Mouse (Mus musculus) limb, embryonic 11.5 days (tissue): ENCODE measurements at regions not wholly inside any gene's neighbourhood (a gene's known extent, or its start where the extent isn't known, plus 50 kb on each side); places are given as distances from the start of the nearest gene placed in this dataset.

ENCODE experiments used
- ATAC-seq: fragments of 200-750 bp; cut with Nextera tagmentation; 2 replicates; pipeline ENCODE4 v1.8.0; 2017; ENCODE audit warnings: low read depth; ENCODE audit not compliant: insufficient number of reproducible peaks, low FRiP score, low TSS enrichment
- DNase-seq: peaks from one replicate; pipeline ENCODE4 v3.0.0-alpha.2; 2015; ENCODE audit warnings: low spot score
- H3K27ac ChIP-seq: fragments of 300-500 bp; sonication (generic); replicated peaks from 2 replicates; pipeline ENCODE4 v1.5.1; 2014; ENCODE audit warnings: low read depth, mild to moderate bottlenecking, low read length
- H3K27me3 ChIP-seq: fragments of 300-500 bp; sonication (generic); 2 replicates; pipeline ENCODE4 v1.6.1; 2014; ENCODE audit warnings: mild to moderate bottlenecking, low read length, mixed read lengths; ENCODE audit not compliant: control insufficient read depth, insufficient read depth
- H3K36me3 ChIP-seq: fragments of 300-500 bp; sonication (generic); 2 replicates; pipeline ENCODE4 v1.6.1; 2014; ENCODE audit warnings: mild to moderate bottlenecking, low read length, moderate library complexity, mixed read lengths; ENCODE audit not compliant: control insufficient read depth, insufficient read depth
- H3K4me1 ChIP-seq: fragments of 300-500 bp; sonication (generic); 2 replicates; pipeline ENCODE4 v1.6.1; 2014; ENCODE audit warnings: low read length, mixed read lengths; ENCODE audit not compliant: control insufficient read depth, insufficient read depth
- H3K4me2 ChIP-seq: fragments of 300-500 bp; sonication (generic); 2 replicates; pipeline ENCODE4 v1.6.1; 2014; ENCODE audit warnings: low read depth, mild to moderate bottlenecking, moderate library complexity; ENCODE audit not compliant: severe bottlenecking
- H3K4me3 ChIP-seq: fragments of 300-500 bp; sonication (generic); 2 replicates; pipeline ENCODE4 v1.5.1; 2014; ENCODE audit warnings: low read depth, low read length
- H3K9ac ChIP-seq: fragments of 300-500 bp; sonication (generic); 2 replicates; pipeline ENCODE4 v1.6.1; 2014; ENCODE audit warnings: mild to moderate bottlenecking, low read length
- H3K9me3 ChIP-seq: fragments of 300-500 bp; sonication (generic); 2 replicates; pipeline ENCODE4 v1.6.1; 2016; ENCODE audit warnings: low read length; ENCODE audit not compliant: control insufficient read depth
- WGBS: fragments of 180-500 bp; shearing (Covaris S2); extraction: QIAGEN DNeasy Blood & Tissue Kit; methylation state at CpG from one replicate; pipeline ENCODE4 v1.1.7; 2014; 5-methylcytosine and 5-hydroxymethylcytosine counted together

GRCm38 (mm10) chr9:33822574-33823394, 662.9 kb upstream of the Kirrel3 start:
- H3K4me2 ChIP-seq: no peak overlapping the region
- H3K9ac ChIP-seq: no peak overlapping the region
- no peaks in the 10 kb centered on the region for H3K9me3 ChIP-seq
- no peaks in the 10 kb centered on the region for H3K27me3 ChIP-seq
- H3K4me1 ChIP-seq: no peaks in the 10 kb centered on the region
- no peak for DNase-seq
- H3K4me3 ChIP-seq: no peak overlapping the region
- ATAC-seq: no peak
- WGBS: 81% methylated on average over 9 of the region's 9 CpGs
- H3K27ac ChIP-seq: no peak overlapping the region
- no peaks in the 10 kb centered on the region for H3K36me3 ChIP-seq

DNA sequence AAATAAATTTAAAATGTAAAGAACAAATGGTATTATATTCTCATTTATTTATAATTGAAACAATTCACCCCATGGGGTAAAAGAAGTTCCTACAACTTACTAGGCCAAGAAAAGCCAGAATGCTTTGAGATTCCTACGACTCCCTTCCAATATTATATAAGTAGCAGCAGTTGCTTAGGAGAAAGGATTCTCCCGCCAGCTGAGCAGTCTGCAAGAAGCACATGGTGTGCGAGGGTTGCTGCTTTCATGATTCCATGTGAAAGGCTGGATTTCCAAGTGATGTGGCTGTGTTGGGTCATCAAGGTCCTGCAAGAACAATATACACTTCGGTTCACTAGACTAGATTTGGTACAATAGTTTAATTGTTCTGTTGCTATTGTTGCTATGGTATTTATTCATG, 659.6 kb upstream of the Kirrel3 start:
- WGBS: 95% methylated on average over 4 of the region's 4 CpGs
- Histone ChIP-seq H3K4me2 (no peak overlapping the region), H3K4me1 (no peaks in the 10 kb centered on the region), H3K9me3 (no peaks in the 10 kb centered on the region), H3K27me3 (no peaks in the 10 kb centered on the region), H3K9ac (no peak overlapping the region), H3K27ac (no peak overlapping the region), H3K36me3 (no peaks in the 10 kb centered on the region), H3K4me3 (no peak overlapping the region)
- DNase-seq (no peak), ATAC-seq (no peak)

DNA sequence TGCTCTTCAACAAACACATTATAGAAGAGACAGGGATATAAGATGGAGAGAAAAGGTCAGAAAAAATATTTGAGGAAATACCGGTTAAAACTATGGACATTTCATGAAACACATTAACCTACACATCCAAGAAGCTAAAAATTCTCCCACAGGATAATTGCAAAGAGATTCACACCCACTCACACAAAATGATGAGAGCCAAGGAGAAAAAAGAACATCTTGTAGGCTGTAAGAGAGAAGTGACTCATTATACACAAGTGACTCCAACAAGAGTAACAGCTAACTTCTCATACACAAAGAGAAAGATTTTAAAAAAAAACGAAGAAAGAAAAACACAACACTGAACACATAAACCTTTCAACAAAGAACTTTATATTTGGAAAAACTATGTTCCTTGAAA, 658.3 kb upstream of the Kirrel3 start:
- H3K27me3 ChIP-seq: no peaks in the 10 kb centered on the region
- H3K4me3 ChIP-seq: no peak overlapping the region
- H3K27ac ChIP-seq: no peak overlapping the region
- H3K4me2 ChIP-seq: no peak overlapping the region
- no peaks in the 10 kb centered on the region for H3K36me3 ChIP-seq
- DNase-seq (no peak), ATAC-seq (no peak)
- H3K9me3 ChIP-seq: no peaks in the 10 kb centered on the region
- no peak overlapping the region for H3K9ac ChIP-seq
- 87% methylated on average over 2 of the region's 2 CpGs for WGBS
- no peaks in the 10 kb centered on the region for H3K4me1 ChIP-seq

DNA sequence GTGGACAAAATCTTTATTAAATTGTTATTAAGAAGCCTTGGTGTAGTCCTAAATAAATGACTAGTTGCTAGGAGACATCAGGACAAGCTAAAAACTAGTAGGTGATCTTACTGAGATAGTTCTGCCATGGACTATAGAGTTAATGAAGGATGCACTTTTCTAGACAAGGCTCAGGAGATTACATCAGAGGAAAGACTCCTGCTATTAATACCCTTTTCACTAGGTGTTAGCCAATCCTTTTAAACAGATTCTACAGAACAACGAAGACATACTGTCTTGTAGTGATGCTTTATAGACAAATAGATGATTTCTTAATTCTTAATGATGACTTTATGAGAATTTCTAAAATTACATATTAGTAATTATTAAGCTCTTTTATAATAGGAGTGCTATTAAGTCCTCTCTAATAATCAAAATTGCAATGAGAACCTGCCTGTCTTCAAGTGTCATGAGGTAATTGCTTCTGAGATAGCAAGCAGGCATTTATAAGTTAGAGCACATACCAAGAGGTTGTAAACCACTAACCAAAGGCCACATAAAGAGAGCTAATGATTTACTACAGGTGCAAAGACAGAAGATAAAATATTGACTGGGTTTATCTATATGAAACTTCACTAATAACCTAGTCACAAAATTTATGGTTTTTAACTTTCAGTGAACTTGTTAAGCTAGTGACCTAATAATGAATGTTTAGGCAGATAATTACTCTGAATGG, 647.9 kb upstream of the Kirrel3 start:
- no peak overlapping the region for H3K4me2 ChIP-seq
- H3K27me3 ChIP-seq: no peaks in the 10 kb centered on the region
- no peak overlapping the region for H3K27ac ChIP-seq
- 75% methylated on average over 1 of the region's 1 CpGs for WGBS
- H3K4me1 ChIP-seq: no peaks in the 10 kb centered on the region
- ATAC-seq: no peak
- no peak overlapping the region for H3K9ac ChIP-seq
- H3K9me3 ChIP-seq: no peaks in the 10 kb centered on the region
- no peaks in the 10 kb centered on the region for H3K36me3 ChIP-seq
- DNase-seq: no peak
- no peak overlapping the region for H3K4me3 ChIP-seq

GRCm38 (mm10) chr9:33849623-33850022, 636.1 kb upstream of the Kirrel3 start:
- no peak overlapping the region for H3K27ac ChIP-seq

DNA sequence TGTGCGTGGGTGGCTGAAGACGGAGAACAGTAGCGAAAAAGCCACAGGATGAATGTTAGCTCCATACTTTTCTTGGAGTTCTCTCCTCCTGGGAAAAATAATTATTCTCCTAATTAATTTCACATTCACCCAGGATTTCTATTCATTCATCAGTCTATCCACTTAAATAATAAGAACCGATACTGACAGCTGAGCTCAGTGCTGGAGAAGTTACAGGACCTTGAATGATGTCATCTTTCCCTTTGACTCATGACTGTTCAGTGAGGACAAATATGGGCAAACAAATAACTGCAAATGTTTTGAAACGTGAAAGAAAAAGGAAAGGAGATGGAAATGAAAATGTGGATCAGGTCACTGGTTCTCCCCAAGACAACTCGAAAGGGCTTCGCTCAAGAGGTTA, 635.7 kb upstream of the Kirrel3 start:
- Histone ChIP-seq H3K9ac (no peak overlapping the region), H3K4me1 (no peaks in the 10 kb centered on the region), H3K36me3 (no peaks in the 10 kb centered on the region), H3K9me3 (no peaks in the 10 kb centered on the region), H3K4me2 (no peak overlapping the region), H3K4me3 (no peak overlapping the region), H3K27me3 (no peaks in the 10 kb centered on the region), H3K27ac (no peak overlapping the region)
- 89% methylated on average over 7 of the region's 7 CpGs for WGBS
- ATAC-seq (no peak), DNase-seq (no peak)

More at GRCm38 (mm10) chr9:33849623-33850022, 636.1 kb upstream of the Kirrel3 start:
- WGBS: 88% methylated on average over 5 of the region's 5 CpGs
- Histone ChIP-seq H3K36me3 (no peaks in the 10 kb centered on the region), H3K4me3 (no peak overlapping the region), H3K4me1 (no peaks in the 10 kb centered on the region), H3K9ac (no peak overlapping the region), H3K27me3 (no peaks in the 10 kb centered on the region), H3K4me2 (no peak overlapping the region), H3K9me3 (no peaks in the 10 kb centered on the region)
- no peak for DNase-seq
- ATAC-seq: no peak

GRCm38 (mm10) chr9:33850993-33851392, 634.7 kb upstream of the Kirrel3 start:
- H3K9ac ChIP-seq: no peak overlapping the region
- DNase-seq: no peak
- no peaks in the 10 kb centered on the region for H3K9me3 ChIP-seq
- no peak overlapping the region for H3K4me2 ChIP-seq
- no peak overlapping the region for H3K4me3 ChIP-seq
- H3K27me3 ChIP-seq: no peaks in the 10 kb centered on the region
- no peaks in the 10 kb centered on the region for H3K4me1 ChIP-seq
- no peak for ATAC-seq
- H3K36me3 ChIP-seq: no peaks in the 10 kb centered on the region
- H3K27ac ChIP-seq: no peak overlapping the region

DNA sequence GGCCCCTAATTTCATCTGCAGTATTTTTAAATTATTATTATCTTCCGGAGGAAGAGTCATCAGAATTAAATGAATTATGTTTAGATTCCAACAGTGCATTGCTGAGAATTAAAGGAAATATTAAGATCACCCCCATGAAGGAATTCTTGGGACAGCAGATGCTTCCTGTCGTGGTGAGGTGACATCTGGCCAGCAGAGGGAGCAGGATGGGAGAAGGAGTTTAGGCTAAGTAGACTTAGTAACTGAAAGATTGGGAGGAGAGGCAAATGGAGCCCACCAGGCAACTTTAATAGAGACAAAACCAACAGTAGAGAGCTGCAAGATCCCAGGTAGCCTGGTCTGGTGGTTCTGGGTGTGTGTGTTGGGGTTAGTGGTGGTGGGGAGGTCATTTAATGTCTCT, 629.5 kb upstream of the Kirrel3 start:
- DNase-seq (peak; percentile 39), ATAC-seq (no peak)
- 39% methylated on average over 2 of the region's 2 CpGs for WGBS
- Histone ChIP-seq H3K27me3 (no peaks in the 10 kb centered on the region), H3K36me3 (no peaks in the 10 kb centered on the region), H3K4me2 (no peak overlapping the region), H3K4me3 (no peak overlapping the region), H3K9me3 (no peaks in the 10 kb centered on the region), H3K9ac (no peak overlapping the region), H3K27ac (no peak overlapping the region), H3K4me1 (no peaks in the 10 kb centered on the region)
